Mouse (Mus musculus): ENCODE data around the gene Rtn4rl1. TPM values are rescaled to one million over a fixed set of nuclear protein-coding genes. Genes with fewer than 3 reads are reported as not detected.
"Not testable (repeated sequence)": the region's sequence is repeated elsewhere in the genome, so short reads cannot be mapped to it uniquely, and the experiment has no call there.

Rtn4rl1 gene
- polyA plus RNA-seq, 1 experiment from 2014 or later: 16.5 TPM

- ATAC-seq (ENCODE audit: low FRiP score, low TSS enrichment) (peak; percentile 55), DNase-seq (peak; percentile 94)
- Histone ChIP-seq H3K9me3 (ENCODE audit: control insufficient read depth, low read length) (no peaks in the 10 kb centered on the region), H3K36me3 (ENCODE audit: control insufficient read depth, insufficient read depth, low read length) (peaks cover 20% of the 10 kb centered on the region), H3K4me1 (ENCODE audit: control insufficient read depth, insufficient read depth, low read length) (peaks cover 35% of the 10 kb centered on the region), H3K4me2 (ENCODE audit: low read length) (peak overlapping the region; percentile 89), H3K27me3 (ENCODE audit: control insufficient read depth, insufficient read depth, low read length) (peaks cover 41% of the 10 kb centered on the region), H3K4me3 (replicated peaks; ENCODE audit: low read depth, low read length) (peak overlapping the region; percentile 70), H3K9ac (replicated peaks; ENCODE audit: low read length) (peak overlapping the region; percentile 60), H3K27ac (replicated peaks; ENCODE audit: low read depth, low read length) (peak overlapping the region; percentile 78)
- under 1% methylated on average over 71 of the region's 71 CpGs for WGBS
Measured at GRCm38 (mm10) chr11:75173095-75173798, 20.3 kb upstream of the Rtn4rl1 start.

DNA sequence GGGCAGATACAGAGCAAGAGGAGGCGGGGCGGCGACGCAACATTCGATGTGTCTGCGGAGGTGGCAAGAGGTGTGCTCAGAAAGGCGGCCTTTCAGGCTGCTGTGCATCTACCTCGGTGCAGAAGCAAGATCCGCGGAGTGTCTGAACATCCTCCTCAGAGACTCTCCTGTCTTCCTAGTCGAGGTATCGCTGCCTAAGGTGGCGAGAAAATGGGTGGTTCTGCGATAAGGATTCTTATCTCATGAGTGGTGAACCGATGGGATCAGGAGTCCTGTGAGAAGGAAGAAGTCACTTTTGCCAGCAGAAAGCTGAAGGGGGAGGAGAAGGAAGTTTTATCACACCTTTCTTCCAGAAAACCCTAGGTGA is 19.8 kb upstream of the Rtn4rl1 start:
- Histone ChIP-seq H3K36me3 (ENCODE audit: control insufficient read depth, insufficient read depth, low read length) (peaks cover 20% of the 10 kb centered on the region), H3K4me1 (ENCODE audit: control insufficient read depth, insufficient read depth, low read length) (peaks cover 30% of the 10 kb centered on the region), H3K27me3 (ENCODE audit: control insufficient read depth, insufficient read depth, low read length) (peaks cover 35% of the 10 kb centered on the region), H3K4me3 (replicated peaks; ENCODE audit: low read depth, low read length) (peak overlapping the region; percentile 70), H3K27ac (replicated peaks; ENCODE audit: low read depth, low read length) (peak overlapping the region; percentile 78), H3K4me2 (ENCODE audit: low read length) (peak overlapping the region; percentile 89), H3K9me3 (ENCODE audit: control insufficient read depth, low read length) (no peaks in the 10 kb centered on the region), H3K9ac (replicated peaks; ENCODE audit: low read length) (peak overlapping the region; percentile 60)
- WGBS: 1% methylated on average over 15 of the region's 15 CpGs
- ATAC-seq (ENCODE audit: low FRiP score, low TSS enrichment) (no peak), DNase-seq (no peak)

DNA sequence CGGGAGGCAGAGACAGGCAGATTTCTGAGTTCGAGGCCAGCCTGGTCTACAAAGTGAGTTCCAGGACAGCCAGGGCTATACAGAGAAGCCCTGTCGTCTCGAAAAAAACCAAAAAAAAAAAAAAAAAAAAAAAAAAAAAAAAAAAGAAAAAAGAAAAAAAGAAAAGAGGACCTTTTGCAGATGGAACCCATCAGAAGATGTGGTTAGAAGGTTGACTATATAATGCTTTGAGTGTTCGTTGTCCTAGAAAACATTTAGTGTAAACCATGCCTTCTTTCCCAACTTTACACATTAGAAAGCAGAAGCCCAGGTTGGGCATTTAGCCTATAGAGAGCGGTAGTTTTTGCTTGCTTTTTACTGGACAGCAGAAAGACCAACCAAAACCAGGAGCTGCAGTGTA is 19.0 kb upstream of the Rtn4rl1 start:
- DNase-seq; ATAC-seq (ENCODE audit: low FRiP score, low TSS enrichment); H3K4me2 ChIP-seq (ENCODE audit: low read length); H3K4me3 ChIP-seq (replicated peaks; ENCODE audit: low read depth, low read length); H3K9me3 ChIP-seq (ENCODE audit: control insufficient read depth, low read length); H3K9ac ChIP-seq (replicated peaks; ENCODE audit: low read length); H3K27ac ChIP-seq (replicated peaks; ENCODE audit: low read depth, low read length): not testable (repeated sequence)
- 76% methylated on average over 6 of the region's 6 CpGs for WGBS
- Histone ChIP-seq H3K36me3 (ENCODE audit: control insufficient read depth, insufficient read depth, low read length) (peaks cover 20% of the 10 kb centered on the region), H3K27me3 (ENCODE audit: control insufficient read depth, insufficient read depth, low read length) (peaks cover 27% of the 10 kb centered on the region), H3K4me1 (ENCODE audit: control insufficient read depth, insufficient read depth, low read length) (peaks cover 28% of the 10 kb centered on the region)

DNA sequence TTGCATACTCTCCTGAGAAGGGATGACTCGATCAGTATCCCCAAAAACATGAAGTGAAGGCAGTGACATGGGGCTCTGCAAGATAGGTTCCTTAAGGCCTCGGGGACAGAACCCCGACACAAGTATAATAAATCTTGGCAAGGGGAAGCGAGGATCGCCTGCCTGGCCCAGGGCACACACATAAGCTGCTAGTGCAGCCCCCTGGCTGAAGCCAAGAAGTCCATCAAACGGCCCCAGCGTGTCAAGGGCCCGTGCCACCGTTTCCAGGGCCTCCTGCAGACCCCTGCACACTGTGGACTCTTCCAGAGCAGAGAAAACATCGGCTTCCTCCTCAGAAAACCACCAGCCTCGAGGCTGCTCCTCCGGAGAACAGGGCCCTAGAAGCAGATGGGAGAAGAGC is 15.6 kb upstream of the Rtn4rl1 start:
- Histone ChIP-seq H3K36me3 (ENCODE audit: control insufficient read depth, insufficient read depth, low read length) (peaks cover 36% of the 10 kb centered on the region), H3K4me1 (ENCODE audit: control insufficient read depth, insufficient read depth, low read length) (peaks cover 16% of the 10 kb centered on the region), H3K9me3 (ENCODE audit: control insufficient read depth, low read length) (no peaks in the 10 kb centered on the region), H3K27me3 (ENCODE audit: control insufficient read depth, insufficient read depth, low read length) (0 out of 2 replicates have a peak, but pooled peaks cover under 1% of the 10 kb centered on the region), H3K4me2 (ENCODE audit: low read length) (peak overlapping the region; percentile 94), H3K9ac (replicated peaks; ENCODE audit: low read length) (peak overlapping the region; percentile 70), H3K4me3 (replicated peaks; ENCODE audit: low read depth, low read length) (peak overlapping the region; percentile 64), H3K27ac (replicated peaks; ENCODE audit: low read depth, low read length) (peak overlapping the region; percentile 94)
- ATAC-seq (ENCODE audit: low FRiP score, low TSS enrichment) (no peak), DNase-seq (no peak)
- WGBS: 55% methylated on average over 12 of the region's 12 CpGs

GRCm38 (mm10) chr11:75178672-75179208 is 14.8 kb upstream of the Rtn4rl1 start, which contains the start of gene Ovca2:
Gene Ovca2 (minus strand): TSS chr11:75178835.
- H3K9me3 ChIP-seq (ENCODE audit: control insufficient read depth, low read length): no peaks in the 10 kb centered on the region
- DNase-seq (peak; percentile 95), ATAC-seq (ENCODE audit: low FRiP score, low TSS enrichment) (peak; percentile 94)
- H3K9ac ChIP-seq (replicated peaks; ENCODE audit: low read length): peak within 1 kb of the TSS; percentile 70
- H3K4me1 ChIP-seq (ENCODE audit: control insufficient read depth, insufficient read depth, low read length): peaks cover 15% of the 10 kb centered on the region
- H3K27me3 ChIP-seq (ENCODE audit: control insufficient read depth, insufficient read depth, low read length): no peaks in the 10 kb centered on the region
- peak within 1 kb of the TSS; percentile 64 for H3K4me3 ChIP-seq (replicated peaks; ENCODE audit: low read depth, low read length)
- H3K4me2 ChIP-seq (ENCODE audit: low read length): peak within 1 kb of the TSS; percentile 94
- peak within 1 kb of the TSS; percentile 94 for H3K27ac ChIP-seq (replicated peaks; ENCODE audit: low read depth, low read length)
- H3K36me3 ChIP-seq (ENCODE audit: control insufficient read depth, insufficient read depth, low read length): peaks cover 37% of the 10 kb centered on the region
- under 1% methylated on average over 33 of the region's 33 CpGs for WGBS

DNA sequence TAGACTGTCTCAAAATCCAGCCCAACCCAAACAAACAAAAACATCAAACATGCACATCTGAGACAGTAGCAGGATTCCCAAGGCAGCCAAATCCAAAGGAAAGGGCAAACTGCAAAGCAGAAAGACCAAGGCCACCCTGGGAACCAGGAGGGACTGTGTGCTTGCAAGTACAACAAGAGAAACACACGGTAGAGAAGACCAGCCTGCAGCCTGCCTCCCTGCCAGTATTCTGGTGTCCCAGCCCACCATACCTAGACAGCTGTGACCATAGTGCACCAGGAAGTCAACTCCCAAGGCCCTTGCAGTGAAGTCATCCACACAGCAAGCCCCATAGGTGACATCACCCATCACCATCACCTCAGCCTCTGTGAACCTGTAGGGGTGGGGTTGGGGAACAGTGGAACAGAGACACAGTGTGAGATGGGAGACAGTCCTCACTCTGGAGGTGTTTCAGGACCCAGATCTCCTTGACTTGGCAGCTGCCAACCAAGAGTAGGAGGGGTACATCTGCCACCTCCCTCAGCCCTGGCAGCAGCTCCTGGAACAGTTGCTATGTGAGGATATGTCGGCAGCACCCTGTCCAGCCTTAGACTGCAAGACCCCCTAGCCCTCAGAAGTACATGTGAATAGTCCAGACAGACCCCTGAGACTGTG is 9.5 kb upstream of the Rtn4rl1 start:
- no peak overlapping the region for H3K4me3 ChIP-seq (replicated peaks; ENCODE audit: low read depth, low read length)
- 0 out of 2 replicates have a peak overlapping the region, but pooled peaks have one; percentile 20 for H3K27ac ChIP-seq (replicated peaks; ENCODE audit: low read depth, low read length)
- no peak overlapping the region; the same call in 1 of the 2 replicates for H3K9ac ChIP-seq (replicated peaks; ENCODE audit: low read length)
- no peak overlapping the region for H3K4me2 ChIP-seq (ENCODE audit: low read length)
- WGBS: 85% methylated on average over 2 of the region's 2 CpGs
- ATAC-seq (ENCODE audit: low FRiP score, low TSS enrichment) (no peak), DNase-seq (no peak)
- peaks cover 17% of the 10 kb centered on the region for H3K36me3 ChIP-seq (ENCODE audit: control insufficient read depth, insufficient read depth, low read length)
- no peaks in the 10 kb centered on the region for H3K9me3 ChIP-seq (ENCODE audit: control insufficient read depth, low read length)
- no peaks in the 10 kb centered on the region for H3K27me3 ChIP-seq (ENCODE audit: control insufficient read depth, insufficient read depth, low read length)
- H3K4me1 ChIP-seq (ENCODE audit: control insufficient read depth, insufficient read depth, low read length): peaks cover 3% of the 10 kb centered on the region

- WGBS: 83% methylated on average over 5 of the region's 5 CpGs
- ATAC-seq (ENCODE audit: low FRiP score, low TSS enrichment): no peak
Measured at GRCm38 (mm10) chr11:75184573-75184972, 9.0 kb upstream of the Rtn4rl1 start.

GRCm38 (mm10) chr11:75184986-75185385 is 8.6 kb upstream of the Rtn4rl1 start:
- Histone ChIP-seq H3K36me3 (ENCODE audit: control insufficient read depth, insufficient read depth, low read length) (peaks cover 17% of the 10 kb centered on the region), H3K27ac (replicated peaks; ENCODE audit: low read depth, low read length) (peak overlapping the region; percentile 49), H3K9ac (replicated peaks; ENCODE audit: low read length) (no peak overlapping the region; the same call in 1 of the 2 replicates), H3K4me3 (replicated peaks; ENCODE audit: low read depth, low read length) (no peak overlapping the region), H3K9me3 (ENCODE audit: control insufficient read depth, low read length) (no peaks in the 10 kb centered on the region), H3K4me2 (ENCODE audit: low read length) (no peak overlapping the region), H3K4me1 (ENCODE audit: control insufficient read depth, insufficient read depth, low read length) (peaks cover 7% of the 10 kb centered on the region), H3K27me3 (ENCODE audit: control insufficient read depth, insufficient read depth, low read length) (no peaks in the 10 kb centered on the region)
- DNase-seq (peak; percentile 54), ATAC-seq (ENCODE audit: low FRiP score, low TSS enrichment) (peak; percentile 40)
- 43% methylated on average over 1 of the region's 2 CpGs for WGBS

More at GRCm38 (mm10) chr11:75184573-75184972, 9.0 kb upstream of the Rtn4rl1 start:
- Histone ChIP-seq H3K27ac (replicated peaks; ENCODE audit: low read depth, low read length) (peak overlapping the region; percentile 49), H3K9ac (replicated peaks; ENCODE audit: low read length) (no peak overlapping the region; the same call in 1 of the 2 replicates), H3K4me1 (ENCODE audit: control insufficient read depth, insufficient read depth, low read length) (peaks cover 6% of the 10 kb centered on the region), H3K4me3 (replicated peaks; ENCODE audit: low read depth, low read length) (no peak overlapping the region), H3K27me3 (ENCODE audit: control insufficient read depth, insufficient read depth, low read length) (no peaks in the 10 kb centered on the region), H3K9me3 (ENCODE audit: control insufficient read depth, low read length) (no peaks in the 10 kb centered on the region), H3K36me3 (ENCODE audit: control insufficient read depth, insufficient read depth, low read length) (peaks cover 17% of the 10 kb centered on the region), H3K4me2 (ENCODE audit: low read length) (no peak overlapping the region)
- no peak for DNase-seq
